Mouse (Mus musculus): ENCODE results near the gene Dkk1. TPM values are rescaled to one million over a fixed set of nuclear protein-coding genes. Genes with fewer than 3 reads are reported as not detected.
"Not testable (repeated sequence)": the region's sequence is repeated elsewhere in the genome, so short reads cannot be mapped to it uniquely, and the experiment has no call there.

Gene Dkk1
- polyA plus RNA-seq, 1 experiment from 2014 or later: 20.1 TPM

- peak; percentile 19 for DNase-seq (ENCODE audit: low spot score)
- no peaks in the 10 kb centered on the region for H3K36me3 ChIP-seq (replicated peaks; ENCODE audit: control insufficient read depth, insufficient read depth, low read depth, low read length)
- peaks cover 17% of the 10 kb centered on the region for H3K27me3 ChIP-seq (ENCODE audit: control insufficient read depth, insufficient read depth, low read length)
- no peak for ATAC-seq (replicated peaks; ENCODE audit: insufficient number of reproducible peaks, low FRiP score, low TSS enrichment, low read depth)
- no peaks in the 10 kb centered on the region; the same call in 1 of the 2 replicates for H3K4me1 ChIP-seq (ENCODE audit: control insufficient read depth, insufficient read depth, low read length)
- H3K9me3 ChIP-seq (replicated peaks; ENCODE audit: control insufficient read depth, low read length): no peaks in the 10 kb centered on the region
- H3K9ac ChIP-seq (replicated peaks; ENCODE audit: low read length): no peak overlapping the region
- WGBS: under 1% methylated on average over 17 of the region's 17 CpGs
- peak overlapping the region; percentile 33 for H3K4me3 ChIP-seq (ENCODE audit: low read depth, low read length)
- H3K4me2 ChIP-seq (ENCODE audit: low read depth, low read length): peak overlapping the region; percentile 60
- H3K27ac ChIP-seq (replicated peaks; ENCODE audit: low read depth, low read length): no peak overlapping the region
These were observed 586 bp upstream of the Dkk1 start for GRCm38 (mm10) chr19:30549854-30550647.

GRCm38 (mm10) chr19:30548411-30549043, 938 bp downstream of the Dkk1 start:
- no peaks in the 10 kb centered on the region for H3K9me3 ChIP-seq (replicated peaks; ENCODE audit: control insufficient read depth, low read length)
- H3K9ac ChIP-seq (replicated peaks; ENCODE audit: low read length): peak overlapping the region; percentile 41
- no peak overlapping the region for H3K27ac ChIP-seq (replicated peaks; ENCODE audit: low read depth, low read length)
- H3K36me3 ChIP-seq (replicated peaks; ENCODE audit: control insufficient read depth, insufficient read depth, low read depth, low read length): no peaks in the 10 kb centered on the region
- no peaks in the 10 kb centered on the region; the same call in 1 of the 2 replicates for H3K4me1 ChIP-seq (ENCODE audit: control insufficient read depth, insufficient read depth, low read length)
- peaks cover 17% of the 10 kb centered on the region for H3K27me3 ChIP-seq (ENCODE audit: control insufficient read depth, insufficient read depth, low read length)
- DNase-seq (ENCODE audit: low spot score) (peak; percentile 48), ATAC-seq (replicated peaks; ENCODE audit: insufficient number of reproducible peaks, low FRiP score, low TSS enrichment, low read depth) (peak; percentile 57)
- peak overlapping the region; percentile 60 for H3K4me2 ChIP-seq (ENCODE audit: low read depth, low read length)
- under 1% methylated on average over 23 of the region's 23 CpGs for WGBS
- peak overlapping the region; percentile 33 for H3K4me3 ChIP-seq (ENCODE audit: low read depth, low read length)

GRCm38 (mm10) chr19:30539365-30539941, 10.0 kb downstream of the Dkk1 start:
- not testable (repeated sequence) for H3K27me3 ChIP-seq (ENCODE audit: control insufficient read depth, insufficient read depth, low read length); H3K27ac ChIP-seq (replicated peaks; ENCODE audit: low read depth, low read length); ATAC-seq (replicated peaks; ENCODE audit: insufficient number of reproducible peaks, low FRiP score, low TSS enrichment, low read depth); H3K9me3 ChIP-seq (replicated peaks; ENCODE audit: control insufficient read depth, low read length); DNase-seq (ENCODE audit: low spot score); H3K4me1 ChIP-seq (ENCODE audit: control insufficient read depth, insufficient read depth, low read length); H3K36me3 ChIP-seq (replicated peaks; ENCODE audit: control insufficient read depth, insufficient read depth, low read depth, low read length)
- Histone ChIP-seq H3K4me2 (ENCODE audit: low read depth, low read length) (peak overlapping the region; percentile 60), H3K9ac (replicated peaks; ENCODE audit: low read length) (peak overlapping the region; percentile 53), H3K4me3 (ENCODE audit: low read depth, low read length) (peak overlapping the region; percentile 32)
- under 1% methylated on average over 42 of the region's 44 CpGs for WGBS

- no peak overlapping the region for H3K27ac ChIP-seq (replicated peaks; ENCODE audit: low read depth, low read length)
- H3K27me3 ChIP-seq (ENCODE audit: control insufficient read depth, insufficient read depth, low read length): no peaks in the 10 kb centered on the region
- ATAC-seq (replicated peaks; ENCODE audit: insufficient number of reproducible peaks, low FRiP score, low TSS enrichment, low read depth) (no peak), DNase-seq (ENCODE audit: low spot score) (no peak)
- WGBS: 62% methylated on average over 6 of the region's 6 CpGs
- no peaks in the 10 kb centered on the region for H3K36me3 ChIP-seq (replicated peaks; ENCODE audit: control insufficient read depth, insufficient read depth, low read depth, low read length)
- no peaks in the 10 kb centered on the region for H3K9me3 ChIP-seq (replicated peaks; ENCODE audit: control insufficient read depth, low read length)
- H3K9ac ChIP-seq (replicated peaks; ENCODE audit: low read length): no peak overlapping the region
- no peak overlapping the region for H3K4me2 ChIP-seq (ENCODE audit: low read depth, low read length)
- H3K4me1 ChIP-seq (ENCODE audit: control insufficient read depth, insufficient read depth, low read length): no peaks in the 10 kb centered on the region
- H3K4me3 ChIP-seq (ENCODE audit: low read depth, low read length): no peak overlapping the region
These were observed 32.7 kb downstream of the Dkk1 start for GRCm38 (mm10) chr19:30516771-30517170.

- WGBS: 90% methylated on average over 4 of the region's 4 CpGs
- ATAC-seq (replicated peaks; ENCODE audit: insufficient number of reproducible peaks, low FRiP score, low TSS enrichment, low read depth): no peak
- no peaks in the 10 kb centered on the region for H3K27me3 ChIP-seq (ENCODE audit: control insufficient read depth, insufficient read depth, low read length)
- no peaks in the 10 kb centered on the region for H3K9me3 ChIP-seq (replicated peaks; ENCODE audit: control insufficient read depth, low read length)
- no peak for DNase-seq (ENCODE audit: low spot score)
- no peak overlapping the region for H3K27ac ChIP-seq (replicated peaks; ENCODE audit: low read depth, low read length)
- H3K4me2 ChIP-seq (ENCODE audit: low read depth, low read length): no peak overlapping the region
- H3K36me3 ChIP-seq (replicated peaks; ENCODE audit: control insufficient read depth, insufficient read depth, low read depth, low read length): no peaks in the 10 kb centered on the region
- H3K4me1 ChIP-seq (ENCODE audit: control insufficient read depth, insufficient read depth, low read length): no peaks in the 10 kb centered on the region
- no peak overlapping the region for H3K9ac ChIP-seq (replicated peaks; ENCODE audit: low read length)
- H3K4me3 ChIP-seq (ENCODE audit: low read depth, low read length): no peak overlapping the region
These were observed 39.0 kb downstream of the Dkk1 start for GRCm38 (mm10) chr19:30510481-30510880.

- Histone ChIP-seq H3K36me3 (replicated peaks; ENCODE audit: control insufficient read depth, insufficient read depth, low read depth, low read length) (no peaks in the 10 kb centered on the region), H3K4me1 (ENCODE audit: control insufficient read depth, insufficient read depth, low read length) (no peaks in the 10 kb centered on the region), H3K4me3 (ENCODE audit: low read depth, low read length) (no peak overlapping the region), H3K27me3 (ENCODE audit: control insufficient read depth, insufficient read depth, low read length) (no peaks in the 10 kb centered on the region), H3K9me3 (replicated peaks; ENCODE audit: control insufficient read depth, low read length) (no peaks in the 10 kb centered on the region), H3K9ac (replicated peaks; ENCODE audit: low read length) (no peak overlapping the region), H3K4me2 (ENCODE audit: low read depth, low read length) (no peak overlapping the region), H3K27ac (replicated peaks; ENCODE audit: low read depth, low read length) (no peak overlapping the region)
- 41% methylated on average over 5 of the region's 5 CpGs for WGBS
- no peak for DNase-seq (ENCODE audit: low spot score)
- ATAC-seq (replicated peaks; ENCODE audit: insufficient number of reproducible peaks, low FRiP score, low TSS enrichment, low read depth): no peak
These were observed 44.0 kb downstream of the Dkk1 start for GRCm38 (mm10) chr19:30505497-30505896.

Data from embryonic facial prominence, embryonic 11.5 days (tissue).